Mouse (Mus musculus) ovary, postnatal 10 days (tissue): ENCODE measurements around the gene C5ar1.
"Not testable (repeated sequence)": the region's sequence is repeated elsewhere in the genome, so short reads cannot be mapped to it uniquely, and the experiment has no call there.

Experiments
- DNase-seq: peaks from one replicate; pipeline ENCODE4 v3.0.0; 2022; ENCODE audit warnings: low spot score

Gene C5ar1

DNA sequence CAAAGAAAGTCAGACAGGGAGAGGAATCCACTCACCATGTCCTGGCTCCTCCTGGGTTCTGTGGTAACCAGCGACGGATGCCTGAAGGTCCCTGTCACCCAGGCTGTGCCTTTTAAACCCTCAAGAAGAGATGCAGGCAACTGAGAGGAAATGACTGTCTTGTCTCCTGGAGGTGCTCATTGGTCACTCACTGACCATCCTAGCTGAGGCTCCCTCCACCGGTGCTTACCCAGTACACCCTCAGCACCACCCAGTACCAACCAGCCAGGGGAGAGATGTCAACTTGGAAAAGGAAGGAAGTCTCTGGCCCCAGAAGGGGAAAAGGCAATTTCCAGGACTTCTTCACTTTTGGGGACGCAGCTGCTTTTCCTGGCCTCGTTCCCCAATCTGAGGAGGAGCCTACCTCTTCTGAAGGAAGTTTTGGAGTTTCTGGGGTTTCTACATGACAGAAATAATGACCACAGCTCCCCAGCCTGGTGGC is at the start of gene C5ar1:
Gene C5ar1, minus strand, starts transcription at position 431 of the 481 bp plus-strand sequence.
- no peak for DNase-seq

DNA sequence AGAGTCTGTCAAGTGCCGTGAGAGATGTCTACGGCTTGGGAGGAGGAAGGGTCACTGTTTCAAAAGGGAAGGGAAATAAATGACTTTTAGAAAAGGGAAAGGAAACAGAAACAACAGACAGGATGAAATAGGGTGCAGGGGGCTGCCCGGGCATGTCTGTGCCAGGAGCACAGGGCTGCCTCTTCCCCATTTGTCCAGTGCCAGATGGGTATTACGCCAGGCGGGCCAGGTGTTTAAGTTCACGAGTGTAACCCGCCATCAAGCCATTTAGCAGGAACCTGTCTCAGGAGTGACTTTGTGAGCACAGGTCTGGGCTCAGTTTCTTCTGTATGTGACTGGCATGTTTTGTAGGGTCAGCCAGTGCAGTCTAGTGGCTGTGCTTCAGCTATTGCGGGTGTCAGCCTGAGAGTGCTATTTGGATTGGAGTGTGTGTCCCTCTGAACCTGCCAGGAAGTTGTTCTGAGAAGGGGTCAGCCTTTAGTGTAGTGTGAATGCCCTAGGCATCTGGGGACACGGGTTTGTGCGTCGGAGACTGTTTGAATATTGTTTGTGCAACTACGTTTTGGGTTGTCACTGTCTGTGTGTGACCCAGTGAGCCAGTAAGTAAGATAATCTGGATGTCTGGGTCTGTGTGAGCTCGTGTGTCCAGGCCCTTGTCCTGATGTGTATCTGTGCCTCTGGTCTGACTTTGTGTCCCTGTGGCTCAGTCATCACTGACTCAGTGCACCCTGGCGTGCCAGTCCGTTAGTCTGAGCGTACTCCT is 49.4 kb upstream of the C5ar1 start:
- DNase-seq: no peak

DNA sequence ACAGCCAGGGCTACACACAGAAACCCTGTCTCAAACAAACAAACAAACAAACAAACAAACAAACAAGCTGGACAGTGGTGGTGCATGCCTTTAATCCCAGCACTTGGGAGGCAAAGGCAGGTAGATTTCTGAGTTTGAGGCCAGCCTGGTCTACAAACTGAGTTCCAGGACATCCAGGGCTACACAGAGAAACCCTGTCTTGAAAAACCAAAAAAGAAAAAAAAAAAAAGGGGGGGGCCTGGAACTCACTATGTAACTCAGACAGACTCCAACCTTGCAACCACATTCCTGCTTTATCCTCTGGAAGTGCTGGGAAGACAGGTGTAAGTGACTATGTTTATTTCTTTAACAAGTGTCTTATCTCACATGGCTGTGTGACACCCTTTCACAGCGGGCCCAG is 48.8 kb upstream of the C5ar1 start, which contains the start of gene Bbc3:
Gene Bbc3, plus strand, starts transcription at position 301 of the 400 bp plus-strand sequence.
- DNase-seq: not testable (repeated sequence)

DNA sequence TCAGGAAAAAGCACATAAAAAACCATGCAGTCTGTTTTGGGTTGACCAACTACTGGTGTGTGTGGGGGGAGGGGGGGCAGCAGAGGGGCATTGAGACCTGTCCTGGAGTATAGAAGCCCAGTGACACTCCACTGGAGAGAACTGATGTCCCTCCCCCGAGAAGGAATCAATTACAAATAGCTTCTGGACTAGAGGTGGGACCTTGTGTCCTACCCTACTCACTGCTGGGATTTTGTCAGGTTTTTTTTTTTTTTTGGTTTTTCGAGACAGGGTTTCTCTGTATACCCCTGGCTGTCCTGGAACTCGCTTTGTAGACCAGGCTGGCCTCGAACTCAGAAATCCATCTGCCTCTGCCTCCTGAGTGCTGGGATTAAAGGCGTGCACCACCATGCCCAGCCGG is 47.8 kb upstream of the C5ar1 start:
- not testable (repeated sequence) for DNase-seq

DNA sequence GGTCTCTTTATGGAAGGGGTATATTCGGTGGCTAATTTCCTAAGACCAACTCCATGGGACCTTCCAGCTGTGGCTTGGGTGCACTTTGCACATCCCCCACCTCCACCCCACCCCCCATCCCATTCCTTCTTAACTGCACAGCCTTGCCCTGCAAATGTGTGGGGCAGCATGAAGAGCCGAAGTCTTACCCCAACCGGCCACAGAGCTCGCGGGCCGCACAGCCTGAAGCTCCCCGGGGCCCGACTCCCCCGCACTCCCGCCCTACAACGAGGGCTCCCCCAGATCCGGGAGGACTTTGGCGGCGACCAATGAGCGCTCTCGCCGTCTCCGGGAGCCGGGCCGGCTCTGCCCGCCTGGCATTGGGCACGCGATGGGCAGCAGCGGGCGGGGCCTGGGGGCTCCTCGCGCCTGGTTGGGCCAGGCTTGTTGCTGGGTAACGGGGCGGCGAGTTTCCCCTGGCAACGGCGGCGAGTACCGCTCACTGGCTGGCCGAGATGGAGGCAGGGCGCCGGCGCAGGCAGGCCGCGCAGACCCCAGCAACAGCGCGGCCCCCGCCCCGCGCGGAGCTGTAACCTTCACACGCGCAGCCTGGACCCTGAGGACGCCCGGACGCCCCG is 40.2 kb upstream of the C5ar1 start:
- peak; percentile 77 for DNase-seq

DNA sequence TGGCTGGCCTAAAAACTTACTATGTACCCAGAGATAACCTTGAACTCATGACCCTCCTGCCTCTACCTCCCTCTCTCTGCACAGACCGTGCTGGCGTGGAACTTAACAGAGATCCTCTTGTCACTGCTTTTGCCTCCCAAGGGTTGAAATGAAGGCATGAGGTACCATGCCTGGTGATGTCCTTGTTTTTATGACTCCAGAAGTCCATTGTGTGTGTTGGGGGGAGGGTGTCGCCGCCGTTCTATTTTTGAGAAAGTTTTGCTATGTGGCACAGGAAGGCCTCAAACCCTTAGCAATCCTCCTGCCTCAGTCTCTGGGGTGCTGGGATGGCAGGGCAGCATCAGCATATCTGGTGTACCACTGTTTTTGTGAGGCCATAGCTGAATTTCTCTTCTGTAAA is 39.6 kb upstream of the C5ar1 start:
- DNase-seq: no peak

DNA sequence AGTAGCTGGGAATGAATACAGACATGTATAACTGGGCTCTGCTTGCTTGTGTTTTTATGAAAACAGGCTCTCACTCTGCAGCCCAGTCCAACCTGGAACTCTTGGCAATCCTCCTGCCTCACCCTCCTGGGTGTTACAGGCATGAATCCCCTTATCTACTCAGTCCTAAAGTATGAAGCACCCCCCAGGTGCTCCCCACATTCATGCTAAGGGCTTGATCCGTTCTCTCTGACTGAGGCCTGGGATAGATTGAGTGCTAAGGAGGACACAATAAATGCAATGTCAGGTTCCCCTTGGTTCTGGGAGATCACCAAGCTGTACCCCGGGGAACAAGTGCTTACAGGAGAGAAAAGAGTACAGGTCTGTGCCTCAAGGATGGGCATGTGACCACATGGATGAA is 38.3 kb upstream of the C5ar1 start:
- no peak for DNase-seq

DNA sequence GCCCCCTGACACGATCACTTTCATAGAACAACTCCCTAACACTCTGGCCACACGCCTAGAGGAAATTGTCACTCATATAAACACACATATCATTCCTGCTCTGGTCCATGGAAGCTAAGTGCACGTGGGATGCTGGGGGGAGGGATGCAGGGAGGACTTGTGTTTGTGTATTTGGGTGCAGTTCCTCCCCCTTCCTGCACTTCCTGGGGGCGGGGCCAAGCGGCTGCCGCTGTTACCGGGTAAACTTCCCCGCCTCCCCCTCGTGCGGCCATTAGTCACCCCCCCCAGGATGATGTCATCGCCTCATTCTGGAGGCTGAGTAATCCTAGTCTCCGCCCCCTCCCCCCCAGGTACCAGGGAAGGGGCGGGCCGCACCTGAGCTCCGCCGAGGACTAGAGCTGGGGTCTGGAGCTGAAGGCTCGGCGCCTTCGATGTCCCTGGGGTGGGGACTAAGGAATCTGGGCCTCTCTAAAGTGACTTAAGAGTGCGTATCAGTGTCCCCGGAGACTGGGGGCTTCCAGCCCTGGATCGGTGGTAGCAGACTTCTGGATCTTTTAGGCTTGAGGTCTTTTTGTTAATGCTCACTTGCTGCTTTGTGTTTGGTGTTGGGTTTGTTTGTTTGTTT is 37.5 kb upstream of the C5ar1 start:
- DNase-seq: peak; percentile 49

DNA sequence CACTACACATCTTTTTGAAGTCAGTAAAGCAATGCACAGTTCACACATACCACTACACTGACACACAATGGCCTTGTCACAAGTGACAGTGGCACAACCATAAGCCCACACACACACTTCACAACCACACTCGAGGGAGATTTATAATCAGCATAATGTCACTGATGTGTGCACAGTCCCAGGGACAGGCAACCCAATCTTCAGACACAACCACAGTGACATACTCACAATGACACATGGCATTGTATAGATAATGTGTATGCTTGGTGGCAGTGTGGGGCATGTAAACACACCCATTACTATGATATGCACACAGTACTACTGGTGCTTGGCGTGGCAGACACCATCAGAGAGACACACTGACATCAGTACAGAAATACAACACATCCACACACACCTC is 36.8 kb upstream of the C5ar1 start:
- no peak for DNase-seq

DNA sequence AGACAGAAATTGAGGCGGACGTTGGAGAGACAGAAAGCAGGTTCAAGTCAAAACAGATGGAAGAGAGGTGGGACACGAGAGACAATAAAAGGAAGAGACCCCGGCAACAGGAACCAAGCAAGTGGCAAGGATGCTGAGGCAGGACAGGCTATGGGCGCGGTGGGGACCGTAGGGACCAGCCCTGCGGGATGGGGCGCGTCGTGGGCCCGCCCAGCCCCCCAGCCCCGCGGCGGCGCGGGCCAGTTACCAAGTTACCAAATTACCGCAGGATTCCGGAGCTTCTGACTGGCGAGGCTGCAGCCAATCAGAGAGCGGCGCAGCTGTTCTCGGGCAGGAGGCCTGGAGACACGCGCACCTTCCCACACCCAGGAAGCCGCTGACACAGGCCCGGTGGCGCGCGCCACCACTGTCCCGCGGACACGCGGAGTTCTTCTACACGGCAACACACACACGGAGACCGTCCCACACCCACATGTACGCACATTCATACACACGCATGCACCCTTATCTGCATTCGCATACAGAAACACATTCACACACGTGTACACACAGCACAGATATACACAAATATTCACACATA is 36.1 kb upstream of the C5ar1 start:
- DNase-seq: no peak

DNA sequence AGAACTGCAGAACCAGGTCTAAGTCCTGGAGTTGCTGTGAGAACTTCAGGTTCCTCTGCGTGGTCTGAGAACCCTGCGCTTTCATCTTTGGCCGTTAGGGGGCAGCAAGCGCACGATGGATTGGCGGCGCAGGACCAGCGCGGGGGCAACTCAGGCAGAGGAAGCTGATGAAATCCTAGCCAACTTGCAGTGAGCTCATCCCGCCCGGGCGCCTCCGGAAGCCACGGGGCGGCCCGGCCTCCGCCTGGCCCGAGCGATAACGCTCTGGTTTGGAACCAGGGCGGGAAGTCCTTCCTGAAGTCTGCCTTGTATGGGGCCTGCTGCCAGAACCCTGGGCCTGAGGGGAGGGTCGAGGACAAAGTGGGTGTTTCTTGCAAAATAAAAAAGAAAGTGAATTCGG is 35.5 kb upstream of the C5ar1 start:
- DNase-seq: peak; percentile 90

DNA sequence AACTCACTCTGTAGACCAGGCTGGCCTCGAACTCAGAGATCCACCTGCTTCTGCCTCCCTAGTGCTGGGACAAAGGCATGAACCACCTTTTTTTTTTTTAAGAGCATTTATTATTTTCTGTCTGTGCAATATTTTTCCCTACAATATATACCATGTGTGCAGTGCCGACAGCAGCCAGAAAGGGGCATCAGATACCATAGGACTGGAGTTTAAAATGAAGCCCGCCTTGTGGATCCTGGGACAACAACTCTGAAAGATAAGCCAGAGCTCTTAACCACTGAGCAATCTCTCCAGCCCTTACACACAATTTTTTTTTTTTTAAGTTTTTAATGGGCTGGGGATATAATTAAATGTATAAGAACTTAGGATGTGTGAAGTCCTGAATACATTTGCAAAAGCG is 35.0 kb upstream of the C5ar1 start:
- DNase-seq: no peak

DNA sequence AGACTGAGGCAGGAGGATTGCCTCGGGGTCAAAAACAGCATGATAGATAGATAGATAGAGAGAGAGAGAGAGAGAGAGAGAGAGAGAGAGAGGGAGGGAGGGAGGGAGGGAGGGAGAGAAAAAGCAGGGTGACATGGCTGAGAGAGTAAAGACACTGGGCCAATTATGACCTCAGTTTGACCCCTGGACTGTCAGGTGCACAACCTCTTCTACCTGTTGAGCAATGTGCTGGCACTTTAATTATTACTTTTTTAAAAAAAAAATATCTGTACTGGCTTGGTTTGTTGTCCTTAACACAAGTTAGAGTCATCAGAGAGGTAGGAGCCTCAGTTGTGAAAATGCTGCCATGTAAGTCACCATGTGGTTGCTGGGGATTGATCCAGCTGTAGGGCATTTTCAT is 28.5 kb upstream of the C5ar1 start:
- no peak for DNase-seq

DNA sequence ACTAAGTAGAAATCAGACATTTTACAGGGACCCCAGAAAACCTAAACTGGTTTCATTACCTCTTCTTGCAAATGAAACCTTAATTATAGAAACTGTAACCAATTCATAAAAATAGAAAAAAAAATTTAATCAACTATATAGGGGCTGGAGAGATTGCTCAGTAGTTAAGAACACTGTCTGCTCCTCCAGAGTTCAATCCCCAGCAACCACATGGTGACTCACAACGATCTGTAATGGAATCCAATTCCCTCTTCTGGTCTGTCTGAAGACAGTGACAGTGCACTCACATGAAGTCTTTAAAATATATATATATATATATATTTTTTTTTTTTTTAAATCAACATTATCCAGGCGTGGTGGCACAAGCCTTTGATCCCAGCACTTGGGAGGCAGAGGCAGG is 27.7 kb upstream of the C5ar1 start:
- no peak for DNase-seq

DNA sequence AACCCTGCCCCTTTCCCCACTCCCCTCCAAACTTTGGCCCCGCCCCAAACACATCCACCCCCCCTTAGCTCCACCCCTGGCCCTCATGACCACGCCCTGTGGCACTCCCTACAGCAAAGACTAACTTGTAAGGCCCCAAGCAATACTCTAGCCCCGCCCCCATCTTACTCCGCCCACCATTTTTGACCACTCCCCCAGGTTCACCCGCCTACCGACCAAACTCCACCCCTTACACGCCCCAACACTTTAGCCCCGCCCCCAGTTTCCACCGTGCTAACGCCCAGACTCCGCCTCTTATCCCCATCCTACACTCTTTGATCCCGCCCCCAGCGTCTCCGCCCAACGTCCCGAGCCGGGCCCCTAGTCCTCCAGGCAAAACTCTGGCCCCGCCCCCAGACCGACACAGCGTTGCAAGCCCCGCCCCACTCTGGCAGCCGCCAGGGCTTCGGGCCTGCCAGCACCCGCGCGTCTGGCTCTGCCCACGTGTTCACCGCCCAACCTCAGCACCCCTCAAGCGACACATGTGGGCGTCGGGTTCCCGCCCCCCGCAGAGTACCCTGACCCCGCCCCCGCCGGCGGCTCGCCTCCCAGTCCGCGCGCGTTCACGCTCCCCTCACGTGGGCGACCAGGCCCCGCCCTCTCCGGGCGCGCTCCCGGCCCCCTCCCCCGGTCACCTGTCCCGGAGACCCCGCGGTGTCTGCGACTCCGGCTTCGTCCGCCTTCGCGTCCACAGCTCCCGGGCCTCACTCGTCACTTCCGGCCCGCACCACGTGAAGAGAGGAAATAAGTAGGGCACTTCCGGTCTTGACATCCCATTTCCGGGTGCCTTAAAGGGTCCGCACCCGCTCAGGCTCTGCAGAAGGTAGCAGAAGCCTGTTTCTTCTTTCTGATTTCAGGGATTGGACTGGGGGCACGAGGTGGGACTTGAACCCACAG is 27.0 kb upstream of the C5ar1 start, which contains the start of gene Ccdc9:
Gene Ccdc9, minus strand, starts transcription at position 770 of the 936 bp plus-strand sequence.
- DNase-seq: peak; percentile 99

DNA sequence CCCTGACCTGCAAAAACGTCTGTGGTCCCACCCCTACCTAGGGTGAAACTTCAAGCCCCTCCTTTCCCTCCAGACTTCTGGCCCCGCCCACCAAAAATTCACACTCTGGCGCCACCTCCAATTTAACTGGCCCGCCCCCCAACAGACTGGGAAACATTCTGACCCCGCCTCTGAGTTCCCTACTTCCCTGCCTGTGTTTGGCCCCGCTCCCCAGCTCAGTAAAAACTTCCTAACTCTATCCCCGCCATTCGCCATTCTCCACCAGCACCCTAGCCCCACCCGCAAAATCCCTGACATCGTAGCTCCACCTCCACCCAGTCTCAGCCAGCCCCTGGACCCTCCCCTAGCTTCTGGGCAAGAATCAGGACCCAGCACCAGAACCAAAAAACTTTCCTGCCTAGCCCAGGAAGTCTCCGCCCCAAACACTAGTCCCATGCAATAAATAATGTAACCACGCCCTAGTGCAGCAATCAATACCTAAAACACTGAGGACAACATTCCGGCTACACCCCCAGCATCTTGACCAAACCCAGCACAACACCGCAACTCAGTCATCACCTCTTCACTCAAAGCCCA is 26.2 kb upstream of the C5ar1 start:
- peak; percentile 52 for DNase-seq

DNA sequence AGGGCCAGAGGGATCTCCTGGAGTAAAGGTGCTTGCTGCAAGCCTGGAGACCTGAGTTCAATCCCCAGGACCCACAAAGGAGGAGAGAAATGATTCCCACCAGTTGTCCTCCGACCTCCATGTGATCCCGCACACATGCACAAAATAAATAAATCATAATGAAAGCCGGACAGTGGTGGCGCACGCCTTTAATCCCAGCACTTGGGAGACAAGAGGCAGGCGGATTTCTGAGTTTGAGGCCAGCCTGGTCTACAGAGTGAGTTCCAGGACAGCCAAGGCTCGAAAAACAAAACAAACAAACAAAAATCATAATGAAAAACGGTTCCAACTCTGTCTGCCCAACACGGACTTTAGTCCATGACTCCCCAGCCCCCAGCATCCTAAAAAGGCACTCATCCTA is 25.6 kb upstream of the C5ar1 start:
- DNase-seq: no peak

DNA sequence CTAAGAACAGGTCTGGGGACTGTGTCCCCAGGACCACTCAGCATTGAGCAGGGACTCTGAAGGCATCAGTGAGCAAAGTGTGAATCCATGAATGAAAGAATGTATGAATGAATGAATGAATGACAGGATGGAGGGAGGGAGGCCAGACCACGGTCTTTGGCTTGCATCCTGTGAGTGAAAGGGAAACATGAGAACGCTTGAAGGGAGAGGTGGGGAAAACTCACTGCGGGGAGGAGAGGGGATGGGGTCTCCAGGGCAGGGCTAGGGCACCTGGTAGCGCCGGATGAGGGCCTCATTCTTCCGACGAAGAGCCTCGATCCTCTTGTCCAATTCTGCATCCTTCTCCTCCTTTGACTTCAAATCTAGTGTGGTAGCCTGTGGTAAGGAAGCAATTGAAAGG is 24.7 kb upstream of the C5ar1 start:
- no peak for DNase-seq

DNA sequence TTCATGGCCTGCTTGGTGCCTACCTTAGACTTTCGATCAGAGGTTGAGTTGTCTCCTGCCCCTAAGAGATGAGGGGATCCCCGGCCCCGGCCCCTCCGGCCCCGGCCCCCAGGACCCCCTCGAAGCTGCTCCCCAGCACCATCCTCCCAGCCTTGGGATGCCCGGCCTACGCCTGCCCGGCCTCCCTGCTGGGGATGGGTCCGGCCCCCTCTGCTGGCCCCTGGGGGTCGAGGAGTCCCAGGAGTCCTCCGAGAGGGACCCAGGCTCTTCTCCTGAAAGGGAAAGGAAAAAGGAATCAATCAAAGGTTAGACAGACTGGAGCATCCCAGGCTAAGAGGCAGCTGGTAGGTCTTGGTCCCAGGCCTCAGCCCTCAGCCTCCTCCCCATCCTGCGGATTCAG is 23.0 kb upstream of the C5ar1 start:
- DNase-seq: no peak

DNA sequence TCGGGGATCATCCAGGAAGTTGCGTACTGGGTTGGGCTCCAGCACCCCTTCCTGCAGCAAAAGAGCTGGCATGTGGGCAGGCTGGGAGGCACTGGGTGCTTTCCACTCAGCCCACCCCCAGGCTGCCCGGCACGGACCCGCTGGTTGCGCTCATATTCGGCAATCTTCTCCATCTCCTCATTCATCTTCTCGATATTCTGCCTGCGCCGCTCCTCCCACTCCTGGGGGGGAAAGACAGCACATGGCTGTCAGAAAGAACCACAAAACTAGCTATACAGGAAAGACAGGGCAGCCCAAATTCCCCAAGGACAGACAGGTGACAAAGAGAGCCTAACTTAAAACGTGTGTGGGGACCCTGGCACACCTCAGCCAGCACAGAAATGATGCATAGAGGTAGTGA is 21.4 kb upstream of the C5ar1 start:
- no peak for DNase-seq
